Mouse (Mus musculus): Measurements from ENCODE around the gene Exoc6b.

The Exoc6b gene

DNA sequence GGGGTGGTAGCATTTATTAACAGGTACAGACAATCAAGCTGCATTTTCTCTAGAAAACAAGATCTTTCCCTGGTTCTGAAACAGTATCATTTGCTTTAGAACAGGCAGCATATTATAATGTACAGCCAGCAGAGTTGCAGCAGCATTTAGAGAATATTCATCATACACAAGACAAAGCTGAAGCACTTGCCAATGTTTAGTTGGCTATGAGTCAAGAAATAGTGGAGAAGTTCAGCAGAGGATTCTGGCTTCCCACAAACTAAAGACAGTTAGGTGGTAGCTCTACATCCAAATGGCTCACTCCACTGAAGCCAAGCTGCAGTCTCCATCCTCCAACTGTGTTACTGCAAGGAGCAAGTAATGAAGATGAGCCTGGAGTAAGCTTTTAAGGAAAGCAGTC is 342.4 kb downstream of the Exoc6b start:
- in situ Hi-C loops (cut with MboI, MseI): no loop called here

DNA sequence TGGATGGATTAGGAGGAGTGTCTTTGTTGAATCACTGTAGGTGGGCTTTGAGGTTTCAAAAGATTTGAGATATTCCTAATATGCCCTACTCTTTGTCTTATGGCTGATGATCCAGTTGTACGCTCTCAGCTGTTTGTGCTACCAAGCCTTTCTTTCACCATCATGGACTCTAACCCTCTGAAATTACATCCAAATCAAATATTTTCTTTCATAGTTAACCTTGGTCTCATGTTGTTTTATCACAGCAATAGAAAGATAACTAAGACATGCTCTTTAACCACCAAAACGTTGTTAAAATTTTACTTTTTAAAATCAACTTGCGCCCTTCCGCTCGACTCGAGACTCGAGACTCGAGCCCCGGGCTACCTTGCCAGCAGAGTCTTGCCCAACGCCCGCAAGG is 356.1 kb downstream of the Exoc6b start:
- in situ Hi-C loops (cut with MboI, MseI): loop anchor here (5.0 kb wide), 1 partner anchor 46 kb away; no protein-coding TSS in a partner anchor

DNA sequence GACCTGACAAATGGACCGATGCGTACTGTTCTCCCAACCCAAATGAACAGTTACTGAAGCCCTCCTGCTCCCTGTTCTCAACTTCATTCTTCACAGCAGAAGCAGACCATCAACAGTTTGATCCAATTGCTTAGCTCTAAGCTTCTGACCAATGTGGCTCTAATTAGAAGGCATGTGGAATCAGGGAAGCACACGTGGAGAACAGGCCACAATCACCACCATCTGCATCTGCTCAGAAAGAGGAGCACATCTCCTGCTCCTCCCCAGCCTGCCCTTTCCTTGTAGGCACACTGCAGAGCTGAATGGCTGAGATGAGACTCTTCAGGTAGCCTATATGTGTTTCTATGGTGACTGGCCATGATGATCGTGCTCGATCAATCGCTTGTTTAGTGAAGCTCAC is 358.5 kb downstream of the Exoc6b start:
- in situ Hi-C loops (cut with MboI, MseI): loop anchor here (5.0 kb wide), 1 partner anchor 44 kb away; no protein-coding TSS in a partner anchor

DNA sequence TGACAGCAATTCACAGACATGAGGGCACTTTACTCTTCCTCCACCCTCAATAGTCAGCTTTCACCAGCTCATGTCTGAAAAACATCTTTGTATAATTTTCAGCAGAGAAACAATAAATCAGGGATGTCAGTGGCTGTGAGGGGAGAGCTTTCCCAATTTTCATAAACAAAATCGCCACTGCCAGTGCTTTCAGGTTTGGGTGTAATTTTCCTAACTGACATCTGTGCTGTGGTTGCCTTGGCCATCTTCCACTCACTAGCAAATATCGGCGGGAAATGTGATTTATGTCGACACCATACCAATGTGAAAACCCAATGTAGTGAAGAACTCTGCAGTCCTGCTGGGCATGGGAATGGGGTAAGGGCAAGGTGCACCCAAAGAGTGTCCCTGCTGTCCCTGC is 360.7 kb downstream of the Exoc6b start:
- in situ Hi-C loops (cut with MboI, MseI): no loop called here

DNA sequence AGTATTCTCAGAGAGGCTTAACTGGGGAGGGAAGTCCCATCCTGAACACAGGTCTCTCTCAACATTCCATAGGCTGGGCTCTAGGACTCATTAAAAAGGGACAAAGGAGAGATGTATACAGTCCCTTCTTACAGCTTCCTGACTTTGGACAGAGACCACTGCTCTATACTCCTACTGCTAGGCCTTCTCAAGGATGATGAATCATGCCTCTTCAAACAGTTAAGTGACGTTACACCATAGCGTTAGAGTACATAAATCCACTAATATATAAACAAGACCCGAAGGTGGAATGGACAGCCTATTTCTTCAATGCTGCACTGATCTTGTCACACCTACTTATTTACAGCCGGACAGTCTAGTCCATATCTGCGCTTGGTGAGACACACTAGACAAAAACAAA is 369.7 kb downstream of the Exoc6b start:
- in situ Hi-C loops (cut with MboI, MseI): no loop called here

DNA sequence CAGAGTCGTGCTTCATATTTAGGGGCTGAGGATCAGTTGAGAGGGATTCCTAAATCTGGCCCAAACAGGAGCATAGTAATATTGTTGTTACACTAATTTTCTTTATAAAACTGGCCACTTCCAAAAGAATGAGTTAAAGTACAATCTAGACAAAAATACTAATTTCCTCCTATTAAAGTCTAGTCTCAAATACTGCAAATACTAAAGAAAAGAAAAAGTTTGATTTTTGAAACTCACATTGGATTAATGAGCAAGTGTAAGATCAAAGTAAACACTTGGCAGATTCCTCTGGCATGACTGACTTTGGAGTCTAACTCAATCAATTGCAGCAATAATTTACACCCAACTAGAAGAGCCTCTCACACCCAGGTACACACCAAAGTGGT is 371.0 kb downstream of the Exoc6b start:
- in situ Hi-C loops (cut with MboI, MseI): no loop called here

DNA sequence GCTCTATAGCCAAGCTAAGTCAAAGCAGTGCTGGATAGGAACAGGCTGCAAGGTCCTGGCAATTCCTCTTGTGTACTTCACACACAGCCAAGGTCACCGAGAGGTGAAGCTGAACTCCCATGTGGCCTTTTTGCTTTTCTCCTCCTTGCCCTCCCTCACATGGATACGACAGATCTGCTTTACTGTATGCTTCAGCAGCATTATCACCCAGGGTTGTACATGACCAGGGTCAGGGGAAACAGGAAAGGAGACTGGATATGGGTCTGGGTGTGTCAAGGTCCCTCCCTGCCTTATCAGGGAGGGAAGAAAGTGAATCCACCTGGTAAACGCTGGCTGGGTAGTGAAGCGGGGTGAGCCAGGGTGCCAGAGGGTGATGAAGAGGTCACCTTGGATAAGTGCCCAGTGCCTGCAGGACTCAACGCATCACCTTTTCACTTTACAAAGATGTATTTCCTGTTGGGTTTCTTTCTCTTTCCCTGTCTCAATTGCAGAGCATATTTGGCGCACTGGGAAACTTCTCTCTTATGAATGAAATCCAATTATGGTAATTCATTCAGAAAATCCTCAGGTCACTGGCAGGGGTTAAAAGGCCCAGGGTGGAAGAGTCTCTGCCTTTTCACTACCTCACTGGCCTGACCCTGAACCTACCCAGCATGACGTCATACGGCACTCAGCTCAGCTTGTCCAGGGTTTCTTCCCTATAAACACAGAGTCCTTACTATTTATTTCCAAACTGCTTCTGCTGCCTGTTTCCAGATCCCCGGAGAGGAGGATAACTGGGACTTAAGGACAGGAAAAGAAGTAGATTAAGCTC is 371.6 kb downstream of the Exoc6b start:
- in situ Hi-C loops (cut with MboI, MseI): no loop called here

DNA sequence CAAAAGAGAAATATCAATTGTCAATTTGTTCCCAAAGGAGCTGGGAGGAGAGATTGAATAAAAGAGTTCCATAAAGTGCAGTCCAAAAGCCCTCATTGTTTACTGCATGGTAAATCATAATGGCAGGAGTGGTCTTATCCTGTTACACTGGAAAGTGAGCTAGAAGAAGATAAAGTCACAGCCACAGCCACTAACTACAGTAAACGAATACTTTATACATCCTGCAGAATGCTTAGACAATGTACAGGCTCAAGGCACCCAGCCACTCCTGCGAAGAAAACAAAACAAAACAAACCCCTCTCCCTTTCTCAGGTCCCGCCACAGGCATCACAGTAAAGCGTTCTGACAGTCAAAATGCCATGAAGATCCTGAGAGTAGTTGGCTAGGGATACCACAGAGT is 375.5 kb downstream of the Exoc6b start:
- in situ Hi-C loops (cut with MboI, MseI): no loop called here

DNA sequence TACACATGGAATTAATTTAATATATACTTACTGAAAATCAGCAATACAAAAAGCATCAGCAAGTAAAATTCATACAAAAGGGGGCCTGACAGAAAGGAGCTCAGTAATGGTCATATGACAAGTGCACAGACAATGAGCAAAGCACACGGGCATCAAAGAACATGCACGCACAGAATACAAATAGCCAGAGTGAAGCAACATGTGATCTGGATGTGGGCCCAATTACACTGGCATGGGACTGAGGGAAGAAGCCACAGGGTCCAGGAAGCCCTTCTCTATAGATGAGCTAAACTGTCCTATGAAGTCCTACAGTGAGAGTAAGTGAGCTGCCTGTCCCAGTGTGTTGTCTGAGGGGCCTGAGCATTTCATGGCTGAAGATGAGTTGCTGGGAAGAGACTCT is 376.1 kb downstream of the Exoc6b start:
- in situ Hi-C loops (cut with MboI, MseI): no loop called here

DNA sequence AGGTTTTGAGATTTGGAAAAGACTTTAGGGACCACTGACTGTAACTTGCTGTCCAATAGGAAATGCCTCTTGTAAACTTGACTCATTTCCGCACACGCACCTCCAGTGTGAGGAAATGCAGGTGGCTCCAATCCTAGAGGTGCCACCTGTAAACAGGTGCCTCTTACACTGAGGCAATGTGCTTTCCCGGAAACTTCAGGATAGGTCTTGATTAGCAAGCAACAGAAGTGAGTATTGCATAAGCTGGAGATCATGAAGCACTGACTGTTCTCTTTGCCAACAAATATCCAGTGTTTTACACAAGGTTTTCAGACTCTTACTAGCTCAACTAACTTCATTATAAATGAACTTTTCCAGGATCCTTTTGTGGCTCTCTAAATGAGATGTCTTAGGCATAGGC is 377.4 kb downstream of the Exoc6b start:
- in situ Hi-C loops (cut with MboI, MseI): no loop called here

DNA sequence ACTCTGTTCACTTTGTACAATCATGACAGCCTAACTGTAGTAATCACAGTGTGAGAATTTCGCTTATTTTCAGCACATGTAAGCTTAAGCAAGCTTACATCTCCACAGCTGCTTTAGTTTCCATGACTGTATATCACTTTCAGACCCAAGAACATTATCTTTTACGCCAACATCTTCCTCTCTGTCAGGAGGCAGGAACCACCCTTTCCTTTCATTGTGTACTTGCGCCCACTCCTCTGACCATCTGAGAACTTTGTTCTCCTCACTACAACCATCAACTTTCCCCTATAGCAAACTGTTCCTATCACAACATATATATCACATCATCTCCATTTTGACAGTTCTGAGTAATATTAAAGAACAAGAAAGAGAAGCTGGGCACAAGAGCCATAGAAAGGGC is 391.5 kb downstream of the Exoc6b start:
- in situ Hi-C loops (cut with MboI, MseI): no loop called here

DNA sequence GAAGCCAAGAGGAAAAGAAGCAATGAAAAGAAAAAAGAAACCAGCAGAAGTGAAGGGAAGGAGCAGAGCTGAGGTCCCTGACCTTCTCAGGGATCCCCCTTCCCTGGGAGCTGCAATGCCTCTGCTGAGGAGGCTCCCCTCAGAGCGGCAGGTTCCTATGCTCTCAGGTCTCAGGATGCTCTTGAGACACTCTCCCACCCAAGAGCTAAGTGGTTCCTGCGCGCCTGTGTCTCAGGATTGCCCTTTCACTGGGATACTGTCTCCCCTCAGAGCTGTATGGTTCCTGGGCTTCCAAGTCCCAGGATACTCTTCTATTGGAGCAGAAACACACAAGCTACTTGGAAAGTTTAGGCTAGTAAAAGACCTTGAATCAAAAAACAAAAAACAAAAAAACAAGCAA is 394.4 kb downstream of the Exoc6b start:
- in situ Hi-C loops (cut with MboI, MseI): no loop called here

DNA sequence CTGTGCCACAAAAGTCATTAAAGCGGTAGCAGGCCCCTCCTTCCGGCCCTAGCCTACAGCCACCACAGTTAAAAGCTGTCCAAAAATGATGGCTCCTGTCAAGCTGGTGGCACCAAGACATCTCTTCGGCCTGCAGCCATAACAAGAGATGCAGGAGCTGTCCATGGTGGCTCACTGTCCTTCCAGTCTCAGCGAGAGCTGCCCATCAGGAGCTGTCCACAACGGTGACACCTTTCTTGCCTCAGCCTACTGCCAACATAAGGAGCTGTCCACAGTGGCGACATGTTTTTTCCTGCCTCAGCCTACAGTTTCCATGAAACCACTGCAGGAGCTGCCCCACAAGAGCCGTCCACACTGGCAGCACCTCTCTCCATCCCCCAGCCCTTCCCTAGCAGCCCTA is 395.2 kb downstream of the Exoc6b start:
- in situ Hi-C loops (cut with MboI, MseI): no loop called here

DNA sequence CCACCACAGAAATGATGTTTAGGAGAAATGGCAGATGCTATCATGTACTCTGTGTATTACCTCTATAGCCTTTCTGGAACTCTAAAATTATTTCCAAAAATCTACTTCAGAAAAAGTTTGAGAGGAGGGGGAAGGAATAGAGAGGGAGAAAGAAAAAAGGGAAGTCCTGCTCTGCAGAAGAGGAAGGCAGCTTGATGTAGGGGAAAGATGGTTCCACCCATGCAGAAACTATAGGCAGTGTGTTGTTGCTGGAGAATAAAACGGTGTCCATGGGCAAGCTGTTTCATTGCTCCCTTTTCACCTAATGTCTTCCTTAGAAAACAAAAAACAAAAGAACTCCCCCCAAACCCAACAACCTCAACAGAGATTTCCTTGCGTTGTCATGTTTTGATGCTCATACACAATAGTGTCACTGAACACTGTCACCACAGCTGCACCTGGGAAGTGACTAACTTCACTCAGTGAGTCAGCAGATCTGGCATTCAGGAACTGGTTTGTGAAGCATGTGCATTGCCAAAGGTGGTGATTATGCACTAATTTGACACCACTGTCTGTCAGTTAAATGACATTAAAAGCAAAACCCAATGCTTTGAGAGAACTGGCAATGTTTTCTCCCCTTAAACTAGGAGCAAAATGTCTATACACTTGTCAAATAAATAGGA is 407.7 kb downstream of the Exoc6b start:
- in situ Hi-C loops (cut with MboI, MseI): no loop called here

DNA sequence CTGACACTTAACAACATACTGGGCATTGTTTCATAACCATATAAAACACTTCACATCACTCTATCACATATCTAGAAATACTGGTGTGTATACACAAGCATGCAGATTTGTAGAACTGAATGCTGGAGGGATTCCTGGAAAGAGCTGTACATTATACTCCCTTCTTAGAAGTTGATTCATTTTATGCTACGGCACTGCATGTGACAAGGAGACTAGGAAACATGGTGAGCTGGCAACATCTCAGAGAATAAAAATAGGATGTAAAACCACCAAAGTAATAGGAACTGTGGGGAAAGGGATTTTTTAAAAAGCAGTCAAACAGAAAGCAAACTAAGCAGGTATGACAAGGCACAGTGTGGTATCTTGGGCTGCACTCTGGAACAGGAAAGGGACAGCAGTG is 408.3 kb downstream of the Exoc6b start:
- in situ Hi-C loops (cut with MboI, MseI): no loop called here

DNA sequence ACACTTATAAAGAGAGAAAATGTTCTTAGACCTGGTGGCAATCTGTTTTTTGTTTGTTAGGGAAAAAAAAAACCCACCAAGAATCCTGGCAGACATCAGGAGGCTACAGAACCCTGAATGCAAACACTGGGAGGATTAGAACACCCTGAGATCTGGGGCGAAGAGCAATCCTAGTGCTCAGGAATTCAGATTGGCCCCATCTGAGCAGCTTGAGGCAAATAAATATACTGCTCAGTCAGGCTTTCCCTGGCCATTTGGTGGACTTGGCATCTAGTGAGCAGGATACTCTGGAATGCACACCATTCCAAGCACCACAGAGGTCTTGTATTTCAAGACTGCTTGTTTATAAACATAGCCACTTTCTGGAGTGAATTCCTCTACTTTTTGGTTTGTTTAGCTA is 412.2 kb downstream of the Exoc6b start:
- in situ Hi-C loops (cut with MboI, MseI): loop anchor here (5.0 kb wide), 1 partner anchor 75 kb away; no protein-coding TSS in a partner anchor

DNA sequence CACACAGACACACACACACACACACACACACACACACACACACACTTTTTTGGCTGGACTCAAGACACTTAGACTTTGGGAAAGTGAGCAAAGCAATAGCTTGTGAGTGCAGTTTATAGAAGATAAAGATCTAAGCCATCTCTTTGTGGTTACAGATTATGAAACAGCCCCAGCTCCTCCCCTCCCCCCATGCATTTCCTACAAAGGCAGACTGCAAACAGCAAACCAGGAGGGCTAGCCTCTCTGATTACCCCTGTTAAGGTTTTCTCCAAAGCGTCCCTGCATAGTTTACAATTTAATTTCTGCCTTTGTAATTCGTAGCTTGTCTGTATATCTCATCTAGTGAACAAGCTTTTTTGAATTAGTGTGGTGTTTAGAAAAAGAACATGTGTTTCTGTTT is 412.6 kb downstream of the Exoc6b start:
- in situ Hi-C loops (cut with MboI, MseI): loop anchor here (5.0 kb wide), 1 partner anchor 76 kb away; no protein-coding TSS in a partner anchor

DNA sequence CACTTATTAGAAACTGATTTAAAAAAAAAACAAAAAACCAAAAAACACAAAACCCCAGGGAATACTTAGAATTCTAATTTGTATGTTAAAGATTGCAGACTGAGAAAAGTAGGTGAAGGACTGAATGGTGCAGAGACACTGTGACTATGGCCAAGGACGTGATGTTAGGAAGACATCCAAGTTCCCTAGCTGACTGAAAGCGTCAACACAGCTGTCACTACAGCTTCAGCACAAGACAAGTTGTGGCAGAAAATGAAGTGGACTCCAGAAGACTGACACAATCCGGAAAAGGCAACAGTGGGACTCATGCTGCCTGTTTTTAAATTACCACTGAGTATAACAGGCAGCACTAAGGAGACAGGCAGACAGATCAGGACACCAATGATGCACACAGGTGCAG is 417.4 kb downstream of the Exoc6b start:
- in situ Hi-C loops (cut with MboI, MseI): no loop called here

DNA sequence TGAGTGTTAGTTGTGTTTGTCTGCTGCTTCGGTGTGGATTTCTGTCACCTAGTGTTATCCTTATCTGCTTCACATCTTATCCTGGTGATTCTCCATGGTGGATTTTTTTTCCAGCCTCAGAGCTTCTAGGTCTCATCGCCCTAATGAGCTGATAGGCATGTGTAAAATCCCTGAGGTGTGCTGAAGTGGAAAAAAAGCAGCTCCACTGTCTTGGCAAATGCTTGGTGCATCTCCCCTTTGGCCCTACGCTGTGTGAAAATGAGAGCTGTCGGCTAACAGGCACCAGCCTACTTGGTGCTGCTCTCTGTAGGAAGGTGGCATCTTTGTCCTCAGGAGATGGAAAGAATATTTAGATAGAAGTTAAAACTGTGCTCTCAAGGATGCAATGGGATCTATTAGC is 422.1 kb downstream of the Exoc6b start:
- in situ Hi-C loops (cut with MboI, MseI): no loop called here

DNA sequence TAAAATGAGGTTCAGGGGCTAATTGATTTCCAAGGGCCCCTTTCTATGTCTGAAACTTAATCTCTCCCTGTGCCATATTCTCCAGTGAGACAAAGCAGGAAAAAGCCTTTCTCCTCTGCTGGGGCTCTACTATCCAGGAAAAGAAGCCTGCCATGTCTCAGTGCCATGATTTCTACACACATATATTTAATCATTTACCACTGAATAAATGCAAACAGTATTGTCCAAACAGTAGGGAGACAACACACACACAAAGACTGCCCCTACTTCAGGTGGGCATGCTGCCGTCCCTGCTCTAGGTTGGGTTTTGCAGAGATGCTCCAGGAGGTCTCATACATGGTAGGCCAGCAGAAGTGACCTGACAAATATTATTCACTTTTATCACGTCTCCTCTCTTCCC is 422.6 kb downstream of the Exoc6b start:
- in situ Hi-C loops (cut with MboI, MseI): no loop called here

DNA sequence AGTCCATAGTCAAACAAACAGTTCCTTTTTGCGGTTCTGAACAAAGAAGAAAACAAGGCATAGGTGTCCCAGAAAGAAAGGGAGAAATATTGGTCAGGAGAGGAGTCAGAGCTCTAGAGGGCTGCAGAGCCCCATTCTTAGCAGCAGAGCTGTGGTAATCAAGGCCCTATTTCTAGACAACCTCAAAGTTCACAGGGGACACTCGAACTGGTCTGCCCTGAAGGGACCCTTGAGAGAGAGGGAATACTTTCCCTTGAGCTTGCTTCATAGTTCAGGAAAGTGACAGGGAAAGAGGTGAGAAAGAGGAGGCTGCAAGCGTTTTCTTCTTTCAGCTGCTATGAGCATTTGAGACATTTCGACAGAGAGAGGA is 428.3 kb downstream of the Exoc6b start:
- in situ Hi-C loops (cut with MboI, MseI): no loop called here

DNA sequence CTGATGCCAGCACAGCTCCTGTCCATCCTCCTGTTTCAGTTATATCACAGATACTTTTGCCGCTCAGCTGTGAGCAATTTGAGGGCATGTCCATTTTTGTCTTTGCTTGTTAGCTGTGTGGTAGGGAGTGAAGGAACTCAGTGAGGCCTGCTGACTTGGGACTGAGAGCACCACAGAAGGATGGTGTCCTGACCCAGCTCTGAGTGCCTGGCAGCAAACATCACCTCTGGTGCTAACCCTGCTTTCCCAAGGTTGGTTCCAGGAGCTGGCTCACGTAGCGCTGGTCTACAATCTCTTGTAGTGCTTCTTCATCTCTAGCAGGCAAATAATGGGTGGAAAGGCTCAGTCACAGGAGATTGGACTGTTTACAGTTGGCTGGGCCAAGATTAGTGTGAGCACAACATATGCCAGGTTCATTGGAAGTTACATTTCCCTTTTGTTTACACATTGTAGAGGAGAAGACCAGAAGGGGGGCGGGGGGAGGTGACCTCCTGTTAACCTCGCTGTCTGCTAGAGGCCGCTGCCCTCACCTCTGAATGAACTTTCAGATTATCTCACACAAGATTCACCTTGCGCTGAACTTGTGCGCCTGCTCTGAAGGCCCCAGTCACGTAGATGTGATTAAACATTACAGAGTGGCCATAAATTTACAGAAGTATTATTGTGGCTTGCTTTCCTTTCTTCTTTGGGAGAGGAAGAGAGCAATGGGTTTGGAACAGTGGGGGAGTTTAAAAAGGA is 428.8 kb downstream of the Exoc6b start:
- in situ Hi-C loops (cut with MboI, MseI): no loop called here

DNA sequence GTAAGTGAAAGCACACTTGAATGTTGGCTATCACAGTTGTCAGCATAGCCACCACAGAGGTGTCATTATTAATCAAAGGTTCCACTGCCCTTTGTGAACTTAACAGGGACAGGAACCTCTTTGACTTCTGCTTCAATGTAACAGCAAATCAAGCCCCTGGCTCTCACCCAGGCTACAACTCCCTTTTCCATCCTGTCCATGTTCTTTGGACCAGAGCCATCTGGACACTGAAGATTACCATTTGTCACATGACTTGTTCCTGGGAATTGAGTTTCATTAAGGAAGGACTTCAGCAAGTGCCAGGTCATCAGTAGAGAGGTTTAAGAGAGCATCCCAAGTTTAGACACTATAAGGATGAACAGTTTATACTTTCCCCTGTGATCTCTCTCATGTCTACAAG is 431.1 kb downstream of the Exoc6b start:
- in situ Hi-C loops (cut with MboI, MseI): no loop called here

Data from regulatory T cell (primary cell).